ENCODE assay signal across 24 mouse cellular contexts in the genomic region with DNA sequence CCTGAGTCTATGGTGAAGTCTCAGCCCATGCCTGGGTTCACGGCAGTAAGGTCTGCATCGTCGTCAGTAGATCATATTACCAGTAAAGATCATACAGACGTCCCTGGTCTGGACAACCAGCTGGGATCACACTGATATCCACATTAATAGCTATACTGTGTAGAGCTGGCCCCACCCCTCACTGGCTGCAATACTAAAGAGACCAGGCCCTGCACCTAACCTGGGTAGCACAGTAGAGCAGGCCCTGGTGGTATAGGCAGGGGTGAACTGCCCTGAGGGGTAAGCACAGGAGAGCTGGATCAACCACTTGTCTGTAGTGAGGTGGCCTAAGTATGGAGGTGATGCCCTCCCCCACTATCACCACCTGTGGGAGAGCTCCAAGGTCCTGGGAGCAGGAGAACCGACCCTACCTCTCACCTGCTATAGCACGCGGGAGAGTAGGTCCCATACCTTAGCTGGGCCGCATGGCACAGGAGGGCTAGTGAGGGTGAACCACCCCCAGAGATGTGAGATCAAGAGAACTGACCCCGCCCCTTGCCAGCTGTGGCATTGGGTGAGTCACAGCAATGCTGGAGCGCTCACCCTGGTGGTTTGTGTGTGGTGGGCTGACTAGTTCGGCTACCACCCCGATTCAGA. TPM values are rescaled to one million over a fixed set of nuclear protein-coding genes. Genes with fewer than 3 reads are reported as not detected.
DNase-seq lines count a peak whose midpoint lies in the region; ATAC-seq and TF ChIP-seq lines count a peak whose summit lies in the region.
"Had no signal": no experiment of that assay in that cellular context is flagged by ENCODE, and none has a peak within 500 bp of the region (broad histone marks: within the 10 kb centered on the region; RNA-seq: fewer than 3 reads in every experiment).

No protein-coding gene starts in this region.

- H3K27me3 ChIP-seq in embryonic facial prominence, embryonic 11.5 days (ENCODE audit: control insufficient read depth, insufficient read depth, low read length): no peaks in the 10 kb centered on the region
- no peaks in the 10 kb centered on the region for H3K27me3 ChIP-seq in embryonic facial prominence, embryonic 10.5 days (replicated peaks; ENCODE audit: low read depth, poor library complexity, severe bottlenecking)
- H3K27me3 ChIP-seq in kidney, embryonic 15.5 days: no peaks in the 10 kb centered on the region
- no peaks in the 10 kb centered on the region for H3K27me3 ChIP-seq in midbrain, embryonic 13.5 days
- no peaks in the 10 kb centered on the region for H3K27me3 ChIP-seq in midbrain, embryonic 15.5 days (replicated peaks)
- no peaks in the 10 kb centered on the region for H3K27me3 ChIP-seq in stomach, postnatal 0 days (ENCODE audit: control insufficient read depth, insufficient read depth, low read length)
- H3K27me3 ChIP-seq: intestine, embryonic 15.5 days had no signal

- no peak for TF ChIP-seq CTCF in stomach, postnatal 0 days (IDR thresholded peaks at IDR 0.05; ENCODE audit: low read depth)

- WGBS in embryonic facial prominence, embryonic 11.5 days: 85% methylated on average over 12 of the region's 12 CpGs
- WGBS in embryonic facial prominence, embryonic 10.5 days: 88% methylated on average over 12 of the region's 12 CpGs
- WGBS in kidney, embryonic 15.5 days: 80% methylated on average over 12 of the region's 12 CpGs
- 90% methylated on average over 12 of the region's 12 CpGs for WGBS in midbrain, embryonic 13.5 days
- 89% methylated on average over 12 of the region's 12 CpGs for WGBS in midbrain, embryonic 15.5 days
- 81% methylated on average over 12 of the region's 12 CpGs for WGBS in stomach, postnatal 0 days

- peak; percentile 65 for ATAC-seq in embryonic facial prominence, embryonic 11.5 days (replicated peaks; ENCODE audit: insufficient number of reproducible peaks, low FRiP score, low TSS enrichment, low read depth)
- ATAC-seq in kidney, embryonic 15.5 days (replicated peaks; ENCODE audit: low FRiP score): 0 out of 2 replicates have a peak, but pooled peaks have one; percentile 18
- peak; percentile 71 for ATAC-seq in midbrain, embryonic 13.5 days
- ATAC-seq in midbrain, embryonic 15.5 days (replicated peaks): no peak
- peak; percentile 38; the same call in 1 of the 2 replicates for ATAC-seq in stomach, postnatal 0 days (ENCODE audit: low FRiP score, low TSS enrichment)
- ATAC-seq: intestine, embryonic 15.5 days had no signal

- no peak for TF ChIP-seq EP300 in stomach, postnatal 0 days (optimal IDR thresholded peaks at IDR 0.05)

- H3K9me3 ChIP-seq in embryonic facial prominence, embryonic 11.5 days (replicated peaks; ENCODE audit: control insufficient read depth, low read length): no peaks in the 10 kb centered on the region
- no peaks in the 10 kb centered on the region for H3K9me3 ChIP-seq in embryonic facial prominence, embryonic 10.5 days
- no peaks in the 10 kb centered on the region for H3K9me3 ChIP-seq in kidney, embryonic 15.5 days (replicated peaks)
- no peaks in the 10 kb centered on the region for H3K9me3 ChIP-seq in midbrain, embryonic 13.5 days
- no peaks in the 10 kb centered on the region for H3K9me3 ChIP-seq in midbrain, embryonic 15.5 days
- H3K9me3 ChIP-seq in stomach, postnatal 0 days (ENCODE audit: control insufficient read depth, low read length): no peaks in the 10 kb centered on the region
- H3K9me3 ChIP-seq: intestine, embryonic 15.5 days had no signal

- no peak for DNase-seq in embryonic facial prominence, embryonic 11.5 days (ENCODE audit: low spot score)
- no peak for DNase-seq in embryonic facial prominence, embryonic 10.5 days (ENCODE audit: low spot score)
- DNase-seq in kidney, postnatal 10 days: no peak
- DNase-seq in stomach, postnatal 0 days (ENCODE audit: low spot score): no peak
- DNase-seq in kidney, postnatal 36 days: no peak
- DNase-seq: adrenal gland, adult 2 months; cerebellum, adult 2 months; gastrocnemius, postnatal 10 days; heart, adult 11 months; heart, postnatal 4 days; kidney, adult 9 months; liver; lung, adult 18-20 months; thymus, postnatal 14 days had no signal

- no peaks in the 10 kb centered on the region for H3K4me1 ChIP-seq in embryonic facial prominence, embryonic 11.5 days (ENCODE audit: control insufficient read depth, insufficient read depth, low read length)
- H3K4me1 ChIP-seq in embryonic facial prominence, embryonic 10.5 days: no peaks in the 10 kb centered on the region
- no peaks in the 10 kb centered on the region for H3K4me1 ChIP-seq in kidney, embryonic 15.5 days
- no peaks in the 10 kb centered on the region for H3K4me1 ChIP-seq in midbrain, embryonic 13.5 days (replicated peaks)
- no peaks in the 10 kb centered on the region for H3K4me1 ChIP-seq in midbrain, embryonic 15.5 days
- no peaks in the 10 kb centered on the region for H3K4me1 ChIP-seq in stomach, postnatal 0 days (replicated peaks; ENCODE audit: control insufficient read depth, insufficient read depth)
- H3K4me1 ChIP-seq: intestine, embryonic 15.5 days had no signal

- H3K27ac ChIP-seq in embryonic facial prominence, embryonic 11.5 days (replicated peaks; ENCODE audit: low read depth, low read length): no peak overlapping the region
- H3K27ac ChIP-seq in embryonic facial prominence, embryonic 10.5 days (replicated peaks): no peak overlapping the region
- no peak overlapping the region for H3K27ac ChIP-seq in kidney, embryonic 15.5 days
- H3K27ac ChIP-seq in midbrain, embryonic 13.5 days: no peak overlapping the region
- no peak overlapping the region for H3K27ac ChIP-seq in midbrain, embryonic 15.5 days
- no peak overlapping the region for H3K27ac ChIP-seq in stomach, postnatal 0 days (replicated peaks)
- H3K27ac ChIP-seq: intestine, embryonic 15.5 days had no signal

- H3K36me3 ChIP-seq in embryonic facial prominence, embryonic 11.5 days (replicated peaks; ENCODE audit: control insufficient read depth, insufficient read depth, low read depth, low read length): no peaks in the 10 kb centered on the region
- no peaks in the 10 kb centered on the region for H3K36me3 ChIP-seq in embryonic facial prominence, embryonic 10.5 days (replicated peaks)
- H3K36me3 ChIP-seq in kidney, embryonic 15.5 days: no peaks in the 10 kb centered on the region
- H3K36me3 ChIP-seq in midbrain, embryonic 13.5 days: no peaks in the 10 kb centered on the region
- no peaks in the 10 kb centered on the region for H3K36me3 ChIP-seq in midbrain, embryonic 15.5 days (replicated peaks)
- no peaks in the 10 kb centered on the region for H3K36me3 ChIP-seq in stomach, postnatal 0 days (ENCODE audit: control insufficient read depth, insufficient read depth, low read length)
- H3K36me3 ChIP-seq: intestine, embryonic 15.5 days had no signal

- H3K4me3 ChIP-seq in embryonic facial prominence, embryonic 11.5 days (ENCODE audit: low read depth, low read length): no peak overlapping the region
- no peak overlapping the region for H3K4me3 ChIP-seq in embryonic facial prominence, embryonic 10.5 days
- no peak overlapping the region for H3K4me3 ChIP-seq in kidney, embryonic 15.5 days (replicated peaks)
- no peak overlapping the region for H3K4me3 ChIP-seq in midbrain, embryonic 13.5 days (replicated peaks)
- no peak overlapping the region for H3K4me3 ChIP-seq in midbrain, embryonic 15.5 days
- no peak overlapping the region for H3K4me3 ChIP-seq in stomach, postnatal 0 days (ENCODE audit: low read depth, low read length)
- H3K4me3 ChIP-seq: intestine, embryonic 15.5 days had no signal

- no peak overlapping the region for H3K4me2 ChIP-seq in embryonic facial prominence, embryonic 11.5 days (ENCODE audit: low read depth, low read length)
- no peak overlapping the region for H3K4me2 ChIP-seq in kidney, embryonic 15.5 days
- H3K4me2 ChIP-seq in midbrain, embryonic 13.5 days (replicated peaks): no peak overlapping the region
- H3K4me2 ChIP-seq in midbrain, embryonic 15.5 days: no peak overlapping the region
- no peak overlapping the region for H3K4me2 ChIP-seq in stomach, postnatal 0 days (replicated peaks; ENCODE audit: low read depth)
- H3K4me2 ChIP-seq: intestine, embryonic 15.5 days had no signal

- no peak overlapping the region for H3K9ac ChIP-seq in embryonic facial prominence, embryonic 11.5 days (replicated peaks; ENCODE audit: low read length)
- H3K9ac ChIP-seq in kidney, embryonic 15.5 days: no peak overlapping the region
- H3K9ac ChIP-seq in midbrain, embryonic 13.5 days (replicated peaks): no peak overlapping the region
- H3K9ac ChIP-seq in midbrain, embryonic 15.5 days: no peak overlapping the region
- no peak overlapping the region for H3K9ac ChIP-seq in stomach, postnatal 0 days (ENCODE audit: low read length)
- H3K9ac ChIP-seq: intestine, embryonic 15.5 days had no signal

RNA-seq across cellular contexts. Expression of a gene that starts 10.0 kb away (rescaled TPM):
- not detected in 2 replicates for polyA plus RNA-seq in embryonic facial prominence, embryonic 11.5 days (2014; fragmentation: Nextera tagmentation; extraction: Ambion mirVana)
- not detected in 2 replicates for polyA plus RNA-seq in embryonic facial prominence, embryonic 10.5 days (2016; fragmentation: Nextera tagmentation; extraction: Ambion mirVana)
- not detected in 2 replicates for polyA plus RNA-seq in kidney, embryonic 15.5 days (2015; fragmentation: Nextera tagmentation; extraction: Ambion mirVana)
- not detected in 2 replicates for polyA plus RNA-seq in midbrain, embryonic 13.5 days (2015; fragmentation: Nextera tagmentation; extraction: Ambion mirVana)
- not detected in 2 replicates for polyA plus RNA-seq in midbrain, embryonic 15.5 days (2015; fragmentation: Nextera tagmentation; extraction: Ambion mirVana)
- polyA plus RNA-seq in stomach, postnatal 0 days (2015; fragmentation: Nextera tagmentation; extraction: Ambion mirVana): not detected in 2 replicates
- polyA plus RNA-seq: adrenal gland, adult 2 months; cerebellum, adult 2 months; heart, embryonic 14.5 days; intestine, embryonic 15.5 days; large intestine, adult 2 months; neural tube, embryonic 11.5 days; small intestine, adult 2 months; testis, adult 2 months had no signal

RNA-seq across cellular contexts. Expression of a gene that starts 30.3 kb away (rescaled TPM):
- not detected in 2 replicates for polyA plus RNA-seq in embryonic facial prominence, embryonic 11.5 days (2014; fragmentation: Nextera tagmentation; extraction: Ambion mirVana)
- not detected in 2 replicates for polyA plus RNA-seq in embryonic facial prominence, embryonic 10.5 days (2016; fragmentation: Nextera tagmentation; extraction: Ambion mirVana)
- polyA plus RNA-seq in kidney, embryonic 15.5 days (2015; fragmentation: Nextera tagmentation; extraction: Ambion mirVana): not detected in 2 replicates
- polyA plus RNA-seq in midbrain, embryonic 13.5 days (2015; fragmentation: Nextera tagmentation; extraction: Ambion mirVana): not detected in 2 replicates
- not detected in 2 replicates for polyA plus RNA-seq in midbrain, embryonic 15.5 days (2015; fragmentation: Nextera tagmentation; extraction: Ambion mirVana)
- not detected in 2 replicates for polyA plus RNA-seq in stomach, postnatal 0 days (2015; fragmentation: Nextera tagmentation; extraction: Ambion mirVana)
- polyA plus RNA-seq: adrenal gland, adult 2 months; cerebellum, adult 2 months; heart, embryonic 14.5 days; intestine, embryonic 15.5 days; large intestine, adult 2 months; neural tube, embryonic 11.5 days; small intestine, adult 2 months; testis, adult 2 months had no signal

RNA-seq across cellular contexts. Expression of a gene that starts 57.9 kb away (rescaled TPM):
- polyA plus RNA-seq in embryonic facial prominence, embryonic 11.5 days (2014; fragmentation: Nextera tagmentation; extraction: Ambion mirVana): not detected in 2 replicates
- polyA plus RNA-seq in embryonic facial prominence, embryonic 10.5 days (2016; fragmentation: Nextera tagmentation; extraction: Ambion mirVana): not detected in 2 replicates
- not detected in 2 replicates for polyA plus RNA-seq in kidney, embryonic 15.5 days (2015; fragmentation: Nextera tagmentation; extraction: Ambion mirVana)
- polyA plus RNA-seq in midbrain, embryonic 13.5 days (2015; fragmentation: Nextera tagmentation; extraction: Ambion mirVana): not detected in 2 replicates
- polyA plus RNA-seq in midbrain, embryonic 15.5 days (2015; fragmentation: Nextera tagmentation; extraction: Ambion mirVana): not detected in 2 replicates
- not detected in 2 replicates for polyA plus RNA-seq in stomach, postnatal 0 days (2015; fragmentation: Nextera tagmentation; extraction: Ambion mirVana)
- polyA plus RNA-seq: adrenal gland, adult 2 months; cerebellum, adult 2 months; embryonic facial prominence, embryonic 14.5 days; heart, embryonic 14.5 days; intestine, embryonic 15.5 days; large intestine, adult 2 months; neural tube, embryonic 11.5 days; small intestine, adult 2 months; testis, adult 2 months had no signal
